Comparison of ENCODE assay signal across 8 mouse cellular contexts in the genomic region with DNA sequence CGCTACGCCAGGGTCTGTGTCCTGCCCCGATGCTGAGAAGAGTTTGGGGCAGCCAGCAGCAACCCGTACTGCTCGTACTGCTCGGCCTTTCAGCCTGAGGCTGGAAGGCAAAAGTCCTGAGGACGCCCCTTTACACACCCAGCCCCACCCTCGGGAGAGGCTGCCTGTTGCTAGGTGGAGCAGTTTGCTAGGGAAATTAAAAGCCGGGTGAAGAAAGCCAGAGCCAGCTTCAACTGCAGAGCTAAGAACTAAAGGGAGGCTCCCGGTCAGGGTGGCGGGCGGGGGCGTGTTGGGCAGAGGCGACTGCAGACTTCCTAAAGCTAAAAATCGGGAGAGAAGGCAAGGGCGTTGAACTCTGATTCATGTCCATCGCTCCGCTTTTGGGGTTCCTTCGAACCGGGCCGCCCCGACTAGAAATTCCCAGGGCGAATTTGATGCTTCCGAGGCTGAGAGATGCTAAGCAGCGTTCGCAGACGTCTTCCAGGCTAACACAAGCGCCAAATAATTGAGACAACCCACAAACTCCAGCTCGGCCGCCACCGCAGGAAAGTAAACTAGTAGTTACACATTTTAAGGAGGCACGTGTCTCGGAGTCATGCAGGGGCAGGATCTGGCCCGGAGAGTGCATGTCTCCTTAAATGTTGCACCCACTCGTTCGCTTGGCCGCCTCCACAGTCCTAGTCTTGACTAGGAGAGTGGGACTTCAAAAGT. TPM values are rescaled to one million over a fixed set of nuclear protein-coding genes. Genes with fewer than 3 reads are reported as not detected.
DNase-seq lines count a peak whose midpoint lies in the region; ATAC-seq and TF ChIP-seq lines count a peak whose summit lies in the region.

No protein-coding gene starts in this region.

- peak overlapping the region; percentile 37 for H3K9ac ChIP-seq in intestine, embryonic 15.5 days
- H3K9ac ChIP-seq in neural tube, embryonic 13.5 days = peak overlapping the region; percentile 52

- peak; percentile 63 for ATAC-seq in intestine, embryonic 15.5 days
- ATAC-seq in neural tube, embryonic 13.5 days (ENCODE audit: low read depth) = 0 out of 2 replicates have a peak, but pooled peaks have one; percentile 15

- H3K27me3 ChIP-seq in intestine, embryonic 15.5 days (replicated peaks) = peaks cover 2% of the 10 kb centered on the region; the same call in 1 of the 2 replicates
- peaks cover 73% of the 10 kb centered on the region for H3K27me3 ChIP-seq in neural tube, embryonic 13.5 days

- WGBS in intestine, embryonic 15.5 days = 2% methylated on average over 37 of the region's 37 CpGs
- WGBS in neural tube, embryonic 13.5 days = under 1% methylated on average over 37 of the region's 37 CpGs

- no peak for TF ChIP-seq CTCF in cortical plate, adult 2 months (IDR thresholded peaks at IDR 0.05; ENCODE audit: extremely low read depth, insufficient read depth, low read length)

- H3K36me3 ChIP-seq in intestine, embryonic 15.5 days = no peaks in the 10 kb centered on the region
- H3K36me3 ChIP-seq in neural tube, embryonic 13.5 days = no peaks in the 10 kb centered on the region

- H3K4me1 ChIP-seq in cortical plate, adult 2 months (ENCODE audit: control insufficient read depth, insufficient read depth, low read length) = 0 out of 2 replicates have a peak, but pooled peaks cover 2% of the 10 kb centered on the region
- H3K4me1 ChIP-seq in intestine, embryonic 15.5 days (replicated peaks) = peaks cover 7% of the 10 kb centered on the region
- H3K4me1 ChIP-seq in neural tube, embryonic 13.5 days (replicated peaks) = peaks cover 16% of the 10 kb centered on the region

- H3K9me3 ChIP-seq in intestine, embryonic 15.5 days = no peaks in the 10 kb centered on the region
- H3K9me3 ChIP-seq in neural tube, embryonic 13.5 days = no peaks in the 10 kb centered on the region; the same call in 1 of the 2 replicates

- peak; percentile 14 to 50 for DNase-seq in adrenal gland, adult (ENCODE audit: inconsistent age in 2 of 2, low spot score in 1 of 2)
- DNase-seq in adrenal gland, postnatal 4 days (ENCODE audit: low spot score in 2 of 2) = no peak
- DNase-seq in heart, adult 11 months = peak; percentile 94
- peak; percentile 47 to 60 for DNase-seq in lung, adult 18-20 months
- DNase-seq in thymus, postnatal 36 days = no peak

- H3K4me3 ChIP-seq in cortical plate, adult 2 months (ENCODE audit: insufficient read depth, low read length) = peak overlapping the region; percentile 12; the same call in 1 of the 2 replicates
- peak overlapping the region; percentile 36 for H3K4me3 ChIP-seq in intestine, embryonic 15.5 days (replicated peaks)
- H3K4me3 ChIP-seq in neural tube, embryonic 13.5 days = peak overlapping the region; percentile 33

- no peak for TF ChIP-seq POLR2A in cortical plate, adult 2 months (IDR thresholded peaks at IDR 0.05; ENCODE audit: extremely low read depth, insufficient read depth, low read length)

- peak overlapping the region; percentile 83 for H3K4me2 ChIP-seq in intestine, embryonic 15.5 days (replicated peaks)
- H3K4me2 ChIP-seq in neural tube, embryonic 13.5 days = peak overlapping the region; percentile 60

- H3K27ac ChIP-seq in cortical plate, adult 2 months (ENCODE audit: insufficient read depth, low read length) = no peak overlapping the region
- H3K27ac ChIP-seq in intestine, embryonic 15.5 days = 0 out of 2 replicates have a peak overlapping the region, but pooled peaks have one; percentile 41
- no peak overlapping the region for H3K27ac ChIP-seq in neural tube, embryonic 13.5 days (replicated peaks)

RNA-seq across cellular contexts. Expression of a gene that starts 5.1 kb away (rescaled TPM):
- 1 to 10 TPM; 1.5 to 2.9 TPM for total RNA-seq in adrenal gland, postnatal 4 days (2021)
- 0.11 and 0.21 TPM in 2 replicates for polyA plus RNA-seq in cortical plate, adult 2 months (2012; rRNA removed)
- 24.3 and 24.9 TPM in 2 replicates for polyA plus RNA-seq in intestine, embryonic 15.5 days (2015; fragmentation: Nextera tagmentation; extraction: Ambion mirVana)
- 1.0 and 1.1 TPM in 2 replicates for polyA plus RNA-seq in neural tube, embryonic 13.5 days (2015; fragmentation: Nextera tagmentation; extraction: Ambion mirVana)

RNA-seq across cellular contexts. Expression of a gene that starts 50.2 kb away (rescaled TPM):
- total RNA-seq in adrenal gland, postnatal 4 days (2021) = 10 to 100 TPM; 71.2 to 78.5 TPM
- 27.2 and 28.8 TPM in 2 replicates for polyA plus RNA-seq in cortical plate, adult 2 months (2012; rRNA removed)
- 227 and 228 TPM in 2 replicates for polyA plus RNA-seq in intestine, embryonic 15.5 days (2015; fragmentation: Nextera tagmentation; extraction: Ambion mirVana)
- polyA plus RNA-seq in neural tube, embryonic 13.5 days (2015; fragmentation: Nextera tagmentation; extraction: Ambion mirVana) = 167 and 176 TPM in 2 replicates

RNA-seq across cellular contexts. Expression of a gene that starts 50.4 kb away (rescaled TPM):
- 10 to 100 TPM; 48.4 to 57.7 TPM for total RNA-seq in adrenal gland, postnatal 4 days (2021)
- polyA plus RNA-seq in cortical plate, adult 2 months (2012; rRNA removed) = 243 and 244 TPM in 2 replicates
- polyA plus RNA-seq in intestine, embryonic 15.5 days (2015; fragmentation: Nextera tagmentation; extraction: Ambion mirVana) = 50.6 and 61.1 TPM in 2 replicates
- 125 and 128 TPM in 2 replicates for polyA plus RNA-seq in neural tube, embryonic 13.5 days (2015; fragmentation: Nextera tagmentation; extraction: Ambion mirVana)

Comparison
In these comparisons a context has a peak if more than half of its experiments do, and no peak if none do; other contexts are left out.
1. DNase-seq: peak in adrenal gland, adult (2 of 2), heart, adult 11 months (single experiment) and lung, adult 18-20 months (2 of 2); none in adrenal gland, postnatal 4 days (0 of 2) and thymus, postnatal 36 days (0 of 2).
2. RNA of a gene that starts 5.1 kb away (polyA plus RNA-seq): 24.3 to 24.9 TPM in intestine, embryonic 15.5 days; 1.0 to 1.1 TPM in neural tube, embryonic 13.5 days and 0.11 to 0.21 TPM in cortical plate, adult 2 months; every median in the first group is over 10 times any median in the second.
3. Peak in every context shown above with its lines, with median percentiles within 50 percentile points of each other: H3K4me3 ChIP-seq.